Mouse (Mus musculus) urinary bladder, postnatal 25 days (tissue): Measurements from ENCODE around the gene Hspa12a.
A peak's percentile ranks its signal among the peaks of the same experiment; 100 is the strongest.

Experiments
- DNase-seq: peaks from one replicate; pipeline ENCODE4 v3.0.0; 2022; ENCODE audit warnings: low spot score

The Hspa12a gene

DNA sequence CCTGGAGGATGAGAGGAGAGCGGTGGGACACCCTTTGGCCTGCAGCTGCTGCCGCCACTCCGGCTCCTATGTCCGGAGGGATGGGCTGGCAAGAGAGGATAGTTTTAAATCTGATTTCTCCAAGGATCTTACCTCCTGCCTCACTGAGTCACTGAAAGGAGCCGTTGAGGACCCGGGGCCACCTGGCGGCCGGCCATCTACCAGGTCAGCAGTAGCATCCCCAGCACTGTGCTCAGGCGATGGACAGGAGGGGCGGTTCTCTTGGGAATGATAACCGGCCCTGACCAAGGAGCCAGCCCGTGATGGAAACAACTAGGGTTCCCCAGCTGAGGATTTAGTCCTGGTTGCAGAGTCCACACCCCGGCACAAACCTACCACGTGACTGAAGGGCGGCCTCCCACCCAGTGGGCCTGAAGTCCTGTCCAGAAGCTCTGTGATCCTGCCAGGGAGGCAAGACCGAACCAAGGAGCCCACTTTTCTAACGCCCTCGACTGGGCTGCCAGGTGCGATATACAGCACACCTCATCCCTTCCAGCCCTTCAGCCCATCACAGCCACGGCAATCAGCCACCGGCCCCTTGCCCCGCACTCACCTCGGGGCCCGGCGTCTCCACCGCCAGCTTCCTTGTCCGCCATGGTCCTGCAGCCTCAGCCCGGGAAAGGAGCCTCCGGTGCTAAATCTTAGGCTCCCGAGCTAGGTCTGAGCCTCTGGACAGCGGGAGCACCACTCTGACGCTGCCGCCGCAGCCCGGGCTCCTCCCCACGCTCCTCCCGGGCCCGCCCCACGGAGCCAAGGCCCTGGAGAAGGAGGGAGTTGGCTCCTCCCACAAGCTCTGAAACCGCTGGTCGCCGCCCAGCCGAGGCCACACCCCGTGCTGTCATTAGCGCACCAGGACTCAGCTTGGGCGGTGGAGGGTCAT, 82.9 kb downstream of the Hspa12a start:
- peak; percentile 73 for DNase-seq

DNA sequence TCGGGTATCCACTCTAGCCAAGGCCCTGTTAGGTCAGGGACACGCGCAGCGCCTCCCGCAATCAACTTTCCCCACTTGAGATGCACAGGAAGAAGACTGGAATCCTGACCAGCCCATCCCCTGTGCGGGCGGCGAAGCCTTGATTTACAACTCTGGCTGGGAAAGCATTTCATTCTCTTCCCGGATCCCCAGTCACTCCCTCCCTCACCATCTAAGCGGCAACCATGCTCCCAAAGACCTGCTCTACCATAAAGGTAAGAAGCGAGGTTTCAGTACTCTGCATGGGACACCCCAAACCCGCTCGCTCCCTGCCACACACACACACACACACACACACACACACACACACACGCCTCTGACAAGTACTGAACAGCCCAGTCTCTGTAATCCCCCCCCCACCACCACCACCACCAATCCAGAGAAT, 83.6 kb downstream of the Hspa12a start:
- DNase-seq = peak; percentile 26

DNA sequence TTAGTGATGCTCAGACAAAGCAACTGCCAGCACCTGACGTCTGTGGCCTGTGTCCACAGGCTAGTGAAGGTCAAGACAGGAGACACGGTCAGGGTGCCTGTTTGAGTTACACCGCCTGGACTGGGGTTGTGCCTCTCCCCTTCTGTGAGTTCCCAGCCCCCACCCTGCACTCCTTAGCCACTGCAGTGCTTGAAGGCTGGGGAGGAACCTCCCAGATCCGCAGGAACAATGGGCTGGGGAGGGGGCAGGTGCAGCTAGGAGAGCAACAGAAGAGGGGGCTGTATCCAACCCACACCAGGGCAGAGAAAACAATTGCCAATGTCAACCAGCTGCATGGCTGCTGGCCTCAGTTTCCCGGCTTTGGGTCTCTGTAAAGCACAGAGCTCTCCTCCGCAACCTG, 84.1 kb downstream of the Hspa12a start:
- DNase-seq = no peak

DNA sequence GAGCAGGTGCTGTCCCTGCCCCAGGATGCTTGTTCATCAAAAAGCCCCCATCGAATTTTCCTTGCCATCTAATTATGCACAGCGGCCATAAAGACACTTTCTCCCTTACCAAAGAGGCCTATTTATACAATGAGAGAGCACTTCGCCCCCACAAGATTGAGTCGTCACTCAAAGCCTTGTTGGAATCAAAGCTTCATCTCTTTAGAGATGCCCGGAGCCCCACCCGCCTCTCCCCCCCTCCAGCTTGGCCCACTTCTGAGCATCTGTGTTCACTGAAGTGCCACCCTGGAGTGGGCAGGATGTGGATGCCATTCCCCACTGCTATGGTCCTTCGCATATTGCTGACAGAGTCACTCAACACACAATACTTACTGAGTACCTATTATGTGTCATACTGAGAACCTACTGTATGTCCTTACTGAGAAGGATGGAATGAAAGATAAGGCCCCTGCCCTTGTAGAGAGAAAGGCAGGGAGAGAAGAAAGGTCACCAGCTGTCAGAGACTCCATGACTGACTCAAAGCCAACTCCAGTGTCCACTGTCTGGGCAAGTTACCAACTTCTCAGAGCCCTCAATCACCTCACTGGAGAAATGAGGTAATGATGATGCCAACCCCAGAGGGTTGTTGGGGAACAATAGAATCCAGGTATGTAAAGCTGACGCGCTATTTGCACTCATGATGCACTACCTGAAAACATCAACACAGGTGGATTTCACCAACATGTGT, 87.2 kb downstream of the Hspa12a start:
- no peak for DNase-seq

DNA sequence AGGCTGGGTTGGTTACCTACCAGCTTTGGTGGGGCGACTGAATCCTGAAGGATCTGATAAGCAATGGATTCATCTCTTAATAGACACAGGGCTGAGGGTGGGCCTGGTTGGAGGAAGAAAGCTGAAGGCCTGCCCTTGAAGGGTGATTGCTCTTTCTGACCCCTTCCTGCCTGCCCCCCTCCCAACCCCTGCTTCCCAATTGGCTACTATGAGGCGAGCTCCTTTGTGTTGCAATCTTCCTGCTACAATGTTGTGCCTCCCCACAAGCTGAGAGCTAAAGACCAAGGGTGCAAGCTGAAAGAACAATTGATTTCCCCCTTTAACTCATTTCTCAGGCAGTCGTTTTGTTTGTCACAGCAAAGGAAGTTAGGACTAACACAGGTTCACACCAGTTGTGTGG, 88.6 kb downstream of the Hspa12a start:
- no peak for DNase-seq

DNA sequence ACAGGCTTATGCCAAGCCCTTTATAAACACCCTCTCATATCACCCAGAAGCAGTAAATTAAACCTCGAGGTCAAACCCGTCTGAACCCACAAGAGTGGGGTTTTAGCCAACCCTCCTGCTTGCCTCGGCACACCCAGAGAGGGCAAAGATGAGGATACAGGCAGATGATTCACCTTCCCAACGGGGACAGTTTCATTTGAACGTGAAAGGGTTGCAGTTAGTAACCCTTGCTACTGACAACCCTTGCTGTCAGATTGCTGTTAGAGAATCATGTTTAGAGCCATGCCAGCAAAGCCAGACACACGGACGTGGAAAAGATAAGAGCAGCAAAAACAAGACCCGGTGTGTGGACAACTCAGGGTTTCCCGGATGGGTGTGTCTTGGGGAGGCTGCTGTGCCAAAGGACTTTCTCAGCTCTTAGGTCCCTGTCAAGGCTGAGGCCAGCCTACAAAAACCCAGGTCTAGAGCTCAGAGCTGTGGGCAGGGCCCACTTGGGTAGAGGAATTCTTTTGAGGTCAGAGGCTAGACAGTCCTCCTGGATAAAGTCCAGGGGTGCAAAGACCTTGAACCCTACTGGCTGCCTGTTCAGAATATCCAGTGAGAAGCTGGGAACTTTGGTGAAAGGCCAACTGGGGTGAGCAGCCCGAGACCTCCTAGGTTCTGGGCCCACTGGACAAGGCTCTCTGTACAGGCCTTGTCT, 90.3 kb downstream of the Hspa12a start:
- DNase-seq = no peak

DNA sequence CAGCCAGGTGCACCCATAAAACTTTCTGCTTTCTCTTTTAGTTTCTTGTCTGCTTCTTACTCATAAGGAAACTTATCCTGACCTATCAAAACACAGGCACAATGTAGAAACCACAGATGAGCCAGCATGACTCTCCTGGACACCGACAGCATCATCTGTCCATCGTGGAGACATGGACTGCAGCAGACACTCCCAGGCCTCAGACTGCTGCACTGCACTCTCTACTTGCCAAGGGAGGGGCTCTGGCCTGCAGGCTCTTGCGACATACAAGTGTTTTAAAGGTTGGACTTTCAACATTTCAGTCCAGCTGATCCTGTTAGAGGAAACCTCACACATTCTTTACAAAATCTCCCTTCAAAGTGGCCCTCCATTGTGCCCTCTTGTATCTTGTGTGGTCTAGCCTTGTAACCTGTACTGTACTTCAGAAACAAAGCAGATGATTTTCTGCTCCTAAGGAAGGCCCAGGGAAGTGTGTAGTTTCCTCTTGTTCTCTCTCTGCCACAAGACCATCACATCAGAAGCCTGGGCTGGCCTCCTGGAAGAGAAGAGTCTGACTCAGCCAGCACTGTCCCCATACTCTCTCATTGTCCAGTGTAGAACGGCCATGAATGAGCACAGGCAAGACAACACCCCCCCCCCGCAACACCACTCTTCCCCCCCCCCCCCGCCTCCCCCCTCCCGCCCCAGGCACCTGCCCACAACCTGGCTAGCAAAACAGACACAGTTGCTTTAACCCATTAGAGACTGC, 92.6 kb downstream of the Hspa12a start:
- DNase-seq = peak; percentile 23

DNA sequence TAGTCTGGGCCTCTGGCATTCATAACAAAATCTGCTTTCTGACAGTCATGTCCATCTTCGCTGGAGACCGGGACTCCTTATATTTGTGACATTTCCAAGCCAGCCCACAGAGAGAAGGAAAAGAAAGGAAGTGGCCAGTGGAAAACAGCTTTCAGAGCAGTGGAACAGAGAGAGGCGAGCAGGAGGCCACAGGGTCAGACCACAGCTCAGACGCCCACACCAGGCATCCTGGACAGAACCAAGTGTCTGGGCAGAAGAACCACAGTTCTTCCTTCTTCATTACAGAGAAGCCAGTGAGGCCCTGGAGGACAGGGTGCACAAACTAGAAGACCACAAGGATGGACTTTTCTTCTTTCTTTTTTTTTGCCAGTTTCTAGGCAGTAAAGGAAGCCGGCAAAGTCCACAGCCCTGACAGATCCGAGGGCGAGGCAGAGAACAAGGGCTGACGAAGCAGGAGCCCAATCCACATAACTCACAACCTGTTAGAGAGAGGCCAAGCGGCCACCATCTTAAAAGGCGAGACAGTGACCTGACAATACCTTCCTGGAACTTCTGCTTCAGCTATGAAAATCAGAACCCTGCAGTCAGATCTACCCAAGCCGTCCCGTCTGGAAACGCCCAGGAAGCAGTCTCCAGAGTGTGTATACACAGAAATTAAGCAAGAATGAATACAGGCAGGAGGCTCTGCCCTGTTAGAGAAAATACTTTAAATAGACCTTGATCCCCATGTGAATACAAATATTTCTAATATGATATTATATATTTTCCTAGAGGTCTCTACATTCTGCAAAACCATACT, 93.9 kb downstream of the Hspa12a start:
- DNase-seq = no peak

DNA sequence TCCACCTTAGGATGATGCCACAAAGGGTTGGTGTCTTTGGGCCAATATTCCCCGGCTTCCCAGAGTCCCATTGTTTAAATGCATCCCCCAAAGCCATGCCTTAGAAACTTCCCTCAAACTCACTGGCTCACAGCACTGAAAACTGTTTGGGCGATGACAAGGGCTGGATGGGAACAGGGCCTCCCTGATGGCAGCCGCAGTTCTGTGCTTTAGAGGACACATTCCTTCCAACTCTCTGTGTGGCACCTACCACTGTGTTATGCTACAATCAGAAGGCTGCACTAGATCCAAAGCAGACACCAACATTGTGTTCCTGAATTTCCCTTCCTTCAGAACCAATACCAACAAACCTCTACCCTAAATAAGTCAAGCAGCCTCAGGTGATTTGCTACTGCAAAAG, 99.8 kb downstream of the Hspa12a start:
- no peak for DNase-seq

DNA sequence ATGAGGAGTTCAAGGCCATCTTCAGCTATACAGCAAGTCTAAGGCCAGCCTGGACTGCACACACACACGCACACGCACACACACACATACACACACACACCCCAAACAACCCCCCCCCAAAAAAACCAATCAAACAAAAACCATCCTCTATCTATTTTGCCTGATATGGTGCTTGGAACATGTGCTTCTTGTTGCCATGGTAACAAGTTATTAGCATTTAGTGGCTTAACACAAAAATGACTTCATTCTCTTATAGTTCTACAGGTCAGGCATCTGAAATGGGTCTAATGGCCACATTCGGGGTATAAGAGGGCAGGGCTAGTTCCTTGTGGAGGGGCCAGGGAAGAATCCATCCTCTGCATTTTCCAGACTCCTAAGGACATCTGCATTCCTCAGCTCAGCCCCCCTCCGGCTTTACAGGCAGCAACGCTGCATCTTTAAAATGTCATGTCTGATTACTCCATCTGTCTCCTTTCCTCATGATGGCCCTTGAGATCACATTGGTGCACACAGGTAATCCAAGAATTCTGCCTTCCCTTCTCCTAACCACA, 102.7 kb downstream of the Hspa12a start:
- no peak for DNase-seq

DNA sequence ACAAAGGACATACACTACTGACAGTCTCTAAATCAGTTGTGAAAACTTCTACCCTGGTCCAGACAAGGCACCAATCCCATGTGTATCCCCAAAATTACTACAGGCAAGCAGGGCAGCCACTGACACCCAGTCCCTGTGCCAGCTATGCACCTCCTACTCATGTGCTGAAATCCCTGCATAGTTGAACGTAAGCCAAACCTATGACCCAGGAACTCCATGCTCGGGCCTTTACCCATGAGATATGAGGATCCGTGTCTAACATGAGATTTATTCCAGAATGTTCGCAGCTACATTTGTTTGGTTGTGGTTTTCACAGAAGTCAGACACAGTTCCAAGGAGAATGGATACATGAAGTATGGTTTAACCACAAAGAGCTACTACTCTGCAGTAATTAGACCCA, 103.6 kb downstream of the Hspa12a start:
- DNase-seq = no peak

DNA sequence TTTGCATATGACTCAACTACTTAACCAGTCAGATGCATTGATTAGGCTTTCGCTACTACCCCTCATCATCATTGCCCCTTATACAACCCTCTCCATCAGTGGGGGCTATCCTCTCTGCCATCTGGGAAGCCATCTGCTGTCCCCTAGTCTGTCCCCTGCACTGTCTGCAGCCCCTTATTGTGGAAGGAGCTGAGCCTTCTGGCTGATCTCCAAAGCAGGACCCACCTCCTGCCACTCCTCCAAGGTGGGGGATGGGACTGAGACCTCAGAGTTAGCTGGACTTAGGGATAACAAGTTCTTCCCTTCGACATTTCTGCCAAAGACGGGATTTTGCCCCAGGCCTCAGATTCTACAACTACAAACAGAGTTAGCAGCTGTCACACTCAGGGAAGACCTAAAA, 104.1 kb downstream of the Hspa12a start:
- DNase-seq = no peak

DNA sequence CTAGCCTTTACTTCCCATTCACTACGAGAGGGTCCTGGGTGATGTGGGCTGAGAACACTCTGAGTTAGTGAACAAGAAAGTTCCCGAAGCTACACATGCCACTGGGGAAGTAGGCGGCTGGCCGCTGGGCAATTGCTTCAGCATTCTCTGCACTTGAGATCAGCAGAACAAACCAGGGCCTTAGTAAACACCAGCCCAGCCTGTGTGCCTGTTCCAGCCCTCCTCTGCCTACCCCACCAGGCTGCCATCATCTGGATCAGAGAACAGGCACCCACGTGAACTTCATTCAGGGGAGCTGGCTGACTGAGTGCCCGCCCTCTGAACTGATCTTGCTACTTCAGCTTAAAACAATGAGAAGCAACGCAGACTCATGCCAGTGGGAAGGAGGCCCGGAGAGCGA, 104.7 kb downstream of the Hspa12a start:
- no peak for DNase-seq

DNA sequence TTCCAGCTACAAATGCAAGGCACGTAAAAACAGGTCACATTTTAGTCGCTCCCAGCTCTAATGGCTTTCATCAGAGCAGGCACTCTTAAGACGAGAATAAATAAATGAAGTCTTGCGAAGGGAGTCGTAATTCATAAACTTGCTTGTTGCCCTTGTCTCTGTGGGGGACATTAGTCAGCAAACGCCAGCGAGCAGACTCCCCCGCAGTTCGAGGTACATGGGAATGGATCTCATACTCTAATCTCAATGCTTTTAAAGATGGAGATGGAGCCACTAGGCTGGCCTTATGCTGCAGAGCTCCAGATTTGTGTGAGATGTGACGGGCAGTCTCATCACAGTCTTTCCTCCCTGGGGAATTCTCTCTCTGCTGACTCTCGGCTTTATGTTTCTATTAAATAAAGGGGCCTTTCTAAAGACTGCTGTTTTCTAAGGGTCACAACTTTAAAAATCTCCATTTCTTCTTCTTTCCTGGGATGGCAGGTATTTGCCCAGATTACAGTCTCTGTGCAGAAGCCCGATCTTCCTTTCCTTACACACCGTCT, 109.7 kb downstream of the Hspa12a start:
- no peak for DNase-seq

DNA sequence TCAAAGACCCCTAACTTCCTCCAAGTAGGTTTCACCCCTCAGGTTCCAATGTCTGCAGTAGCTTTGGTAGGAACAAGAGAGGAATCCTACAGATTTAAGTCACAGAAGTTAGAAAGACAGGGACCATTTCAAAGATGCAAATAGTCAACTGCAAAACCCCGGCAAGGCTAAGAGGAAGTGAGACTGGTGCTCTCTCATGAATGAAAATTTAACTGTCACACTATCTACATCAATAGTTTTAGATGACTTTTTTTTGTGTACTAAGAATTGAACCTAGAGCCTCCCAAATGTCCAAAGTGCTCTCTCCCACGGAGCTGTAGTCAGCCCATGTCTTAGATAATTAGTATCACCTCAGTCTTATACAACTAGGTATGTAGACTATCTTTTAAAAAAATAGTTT, 110.5 kb downstream of the Hspa12a start:
- DNase-seq = no peak

DNA sequence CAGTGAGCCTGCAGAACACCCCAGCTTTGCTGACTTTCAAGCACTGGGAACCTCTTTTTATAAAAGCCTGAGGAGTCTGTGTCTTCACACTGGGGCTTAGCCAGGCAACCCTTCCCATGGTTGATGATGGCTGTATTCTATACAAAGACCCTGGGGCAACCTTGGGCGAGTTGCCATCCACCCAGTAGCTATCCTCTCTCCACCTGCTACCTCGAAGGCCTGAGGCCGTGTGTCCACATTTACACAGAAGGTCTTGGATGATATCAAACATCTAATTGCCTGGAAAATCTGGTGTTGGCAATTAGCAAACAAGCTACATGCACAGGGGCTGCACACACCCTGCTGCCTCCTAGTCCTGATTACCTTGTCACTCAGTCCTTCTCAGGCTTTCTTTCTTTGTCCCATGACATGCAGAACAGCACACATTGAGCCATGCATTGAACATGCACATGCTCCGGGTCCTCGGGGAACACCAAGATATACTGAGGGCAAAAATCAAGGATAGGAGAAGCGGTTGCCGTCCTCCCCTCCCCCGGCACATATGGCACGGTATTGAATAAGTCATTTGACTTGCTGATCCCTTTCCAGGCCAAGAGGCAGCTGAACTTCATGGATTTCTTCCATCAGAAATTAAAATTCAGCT, 112.1 kb downstream of the Hspa12a start:
- DNase-seq = no peak

DNA sequence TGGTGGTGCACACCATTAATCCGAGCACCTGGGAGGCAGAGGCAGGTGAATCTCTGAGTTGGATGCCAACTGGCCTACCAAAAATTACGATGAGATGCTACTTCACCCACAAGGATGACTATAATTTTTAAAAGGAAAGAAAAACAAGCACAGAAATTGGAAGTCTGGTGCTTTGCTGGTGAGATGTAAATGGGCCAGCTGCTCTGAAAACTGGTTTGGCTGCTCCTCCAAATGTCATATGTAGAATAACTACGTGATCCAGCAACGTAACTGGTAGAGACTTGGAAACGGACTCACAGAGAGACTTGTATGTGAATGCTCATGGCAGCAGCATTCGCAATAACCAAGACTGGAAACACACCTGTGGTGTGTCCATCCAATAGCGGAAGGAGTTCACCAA, 113.3 kb downstream of the Hspa12a start:
- no peak for DNase-seq

DNA sequence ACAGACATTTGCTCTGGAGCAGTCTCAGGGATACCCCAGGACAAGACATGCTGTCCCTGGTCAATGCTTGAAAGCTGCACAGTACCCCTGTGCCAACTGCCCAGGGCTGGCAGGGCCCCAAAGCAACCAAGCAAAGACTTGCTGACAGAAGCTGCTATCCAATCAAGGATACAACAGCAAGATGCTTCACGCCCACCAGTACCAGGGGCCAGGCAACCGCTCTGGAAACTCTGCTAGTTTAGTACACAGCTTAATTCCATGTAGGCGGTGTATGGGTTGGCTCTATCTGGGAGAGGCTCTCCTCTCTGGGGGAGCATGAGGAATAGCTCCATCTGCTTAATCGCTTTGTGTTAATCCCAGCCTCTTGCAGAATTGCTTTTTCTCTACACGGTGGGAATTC, 113.9 kb downstream of the Hspa12a start:
- DNase-seq = no peak

DNA sequence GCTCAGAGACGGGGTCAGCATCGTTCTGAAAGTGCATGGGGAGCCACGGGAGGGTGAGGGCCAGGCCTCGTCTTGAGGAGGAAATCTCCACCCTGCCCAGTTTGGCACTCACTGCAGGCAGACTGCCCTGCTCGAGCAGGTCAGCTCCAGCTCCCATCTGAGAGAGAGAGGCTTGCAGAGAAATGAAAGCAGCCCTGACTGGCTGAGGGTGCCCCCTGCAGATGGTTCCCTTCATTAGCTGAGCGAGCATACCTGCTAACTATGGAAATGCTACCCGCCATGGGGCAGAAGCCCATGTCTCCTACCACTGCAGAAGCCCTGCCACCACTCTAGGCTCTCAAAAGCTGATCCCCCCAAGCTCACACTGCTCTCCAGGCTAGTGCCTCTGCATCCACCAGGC, 115.8 kb downstream of the Hspa12a start:
- DNase-seq = no peak

DNA sequence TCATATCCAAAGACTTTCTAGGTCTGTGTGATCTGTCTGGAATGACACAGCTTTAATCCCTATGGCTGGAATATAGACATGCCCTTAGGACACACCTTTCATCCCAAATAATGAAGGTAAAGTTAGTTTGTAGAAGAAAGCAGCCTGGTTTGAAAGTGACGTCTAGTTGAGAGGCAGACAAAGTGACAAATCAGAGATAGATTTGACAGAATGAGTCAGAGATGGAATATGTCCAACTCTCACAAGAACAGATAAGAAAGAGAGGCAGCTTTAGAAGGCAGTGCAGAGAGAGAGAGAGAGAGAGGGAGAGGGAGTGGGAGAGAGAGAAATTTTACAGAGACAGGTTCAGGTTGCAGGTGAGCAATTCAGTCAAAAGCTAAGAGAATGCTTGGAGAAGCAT, 119.1 kb downstream of the Hspa12a start:
- no peak for DNase-seq
